Mouse (Mus musculus): ENCODE results near the gene Ube2j2.

The Ube2j2 gene

DNA sequence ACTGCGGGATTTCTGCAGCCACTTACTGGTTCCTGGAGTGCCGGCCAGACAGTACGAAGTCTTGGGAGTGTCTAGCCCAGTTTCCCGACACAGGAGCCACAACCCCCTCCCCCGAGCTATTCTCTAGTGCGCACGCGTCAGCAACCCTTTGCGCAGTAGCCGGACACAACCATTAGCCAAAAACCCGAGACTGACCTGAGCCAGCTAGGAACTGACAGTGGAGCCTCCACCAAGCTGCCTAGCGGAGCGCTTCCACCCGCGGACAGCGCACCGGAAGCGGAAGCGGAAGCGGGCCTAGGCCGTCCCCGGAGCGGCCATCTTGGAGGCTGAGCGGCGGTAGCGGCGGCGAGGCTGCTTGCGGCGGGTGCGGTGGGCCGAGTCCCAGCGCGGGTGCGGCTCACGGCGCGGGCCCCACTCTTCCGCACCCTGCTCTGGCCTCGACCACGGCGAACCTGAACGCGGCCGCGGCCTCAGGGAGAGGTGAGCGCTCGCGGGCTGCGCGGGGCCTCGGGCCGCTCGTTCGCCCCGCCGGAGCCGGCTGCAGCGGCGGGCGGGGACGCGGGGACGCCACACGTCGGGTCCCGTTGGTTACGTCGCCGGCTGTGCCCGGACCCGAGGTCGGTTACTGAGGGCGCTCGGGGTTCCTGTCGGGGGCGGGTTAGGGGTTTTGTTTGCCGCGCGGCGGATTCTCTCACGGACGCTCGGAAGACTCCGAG, at the start of gene Ube2j2:
Gene Ube2j2, plus strand, starts transcription at position 298 of the 716 bp plus-strand sequence.
- DNase-seq (ENCODE audit: low spot score) = peak; percentile 90

DNA sequence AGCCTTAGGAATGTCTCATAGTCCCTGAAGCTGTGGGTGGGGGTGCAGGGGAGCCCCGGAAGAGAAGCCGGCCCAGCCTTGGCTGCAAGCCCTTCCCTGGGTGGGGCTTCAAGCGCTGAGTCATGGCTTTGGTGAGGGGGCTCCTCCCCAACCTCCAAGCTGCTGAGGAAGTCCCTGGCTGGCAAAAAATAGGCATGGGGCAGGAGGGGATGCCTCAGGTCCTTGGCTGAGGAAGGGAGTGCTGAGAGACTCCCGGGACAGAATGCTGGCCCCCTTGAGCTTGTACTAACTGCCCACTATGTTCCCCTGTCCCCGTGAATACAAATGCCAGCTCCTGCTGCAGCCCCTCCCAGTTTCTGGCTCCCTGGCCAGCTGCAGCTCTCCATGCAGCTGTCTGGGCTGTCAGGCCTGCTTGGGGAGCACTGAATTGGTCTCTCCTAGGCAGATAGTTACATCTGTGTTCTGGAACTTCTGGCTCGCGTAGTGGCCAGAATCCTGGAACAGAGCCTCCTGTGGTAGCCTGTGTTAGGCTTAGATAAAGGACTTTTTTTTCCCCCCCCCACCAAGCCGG, 49.2 kb upstream of the Ube2j2 start:
- peak; percentile 60 for DNase-seq (ENCODE audit: low spot score)

DNA sequence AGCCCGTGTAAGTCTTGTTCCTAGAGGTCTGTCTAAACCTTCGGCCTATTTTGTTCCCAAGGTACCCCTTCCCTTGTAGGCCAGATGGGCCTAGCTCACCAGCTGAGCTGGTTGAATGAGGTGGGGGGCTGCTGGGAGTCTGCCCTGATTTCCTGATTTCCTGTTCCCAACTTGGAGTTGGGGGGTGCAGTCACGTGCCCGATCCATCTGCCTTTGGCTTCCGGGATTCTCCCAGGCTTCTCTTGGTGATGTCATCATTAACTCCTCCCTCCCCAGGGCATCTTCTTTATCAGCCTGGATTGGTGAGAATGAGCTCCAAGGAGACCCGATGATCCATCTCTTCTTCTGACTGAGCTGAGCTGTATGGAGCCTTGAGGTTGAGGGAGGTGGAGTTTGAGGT, 48.4 kb upstream of the Ube2j2 start:
- DNase-seq (ENCODE audit: low spot score) = no peak

DNA sequence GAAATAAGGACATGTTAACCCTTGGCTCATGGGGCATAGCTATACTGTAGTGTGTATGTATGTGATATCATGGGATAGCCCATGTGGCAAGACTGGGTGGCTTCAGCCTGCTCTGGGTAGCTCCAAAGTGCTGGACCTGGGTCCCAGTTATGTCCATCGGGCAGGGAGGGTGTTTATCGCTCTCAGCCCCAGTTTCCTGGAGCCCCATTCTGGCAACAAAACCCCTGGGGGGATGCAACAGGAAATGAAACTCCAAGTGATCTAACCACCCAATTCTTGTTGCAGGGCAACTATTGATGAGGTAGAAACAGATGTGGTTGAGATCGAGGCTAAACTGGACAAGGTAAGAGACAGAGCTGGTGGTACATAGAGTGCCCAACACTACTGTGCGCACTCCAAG, 47.8 kb upstream of the Ube2j2 start:
- no peak for DNase-seq (ENCODE audit: low spot score)

DNA sequence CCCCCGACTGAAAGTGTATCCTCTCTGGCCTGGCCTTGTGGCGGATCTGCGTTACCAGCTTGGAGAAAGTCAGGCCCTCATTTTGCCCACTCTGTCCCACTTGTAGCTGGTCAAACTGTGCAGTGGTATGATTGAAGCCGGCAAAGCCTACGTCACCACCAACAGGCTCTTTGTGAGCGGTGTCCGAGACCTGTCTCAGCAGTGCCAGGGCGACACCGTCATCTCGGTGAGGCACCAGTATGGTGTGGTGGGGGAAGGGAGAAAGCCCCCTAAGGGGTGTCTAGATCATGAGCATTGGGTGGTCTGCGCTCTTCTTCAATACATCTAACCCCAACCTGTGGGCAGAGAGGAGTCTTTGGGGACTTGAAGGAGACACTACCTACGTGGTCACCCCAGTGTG, 47.2 kb upstream of the Ube2j2 start:
- no peak for DNase-seq (ENCODE audit: low spot score)

DNA sequence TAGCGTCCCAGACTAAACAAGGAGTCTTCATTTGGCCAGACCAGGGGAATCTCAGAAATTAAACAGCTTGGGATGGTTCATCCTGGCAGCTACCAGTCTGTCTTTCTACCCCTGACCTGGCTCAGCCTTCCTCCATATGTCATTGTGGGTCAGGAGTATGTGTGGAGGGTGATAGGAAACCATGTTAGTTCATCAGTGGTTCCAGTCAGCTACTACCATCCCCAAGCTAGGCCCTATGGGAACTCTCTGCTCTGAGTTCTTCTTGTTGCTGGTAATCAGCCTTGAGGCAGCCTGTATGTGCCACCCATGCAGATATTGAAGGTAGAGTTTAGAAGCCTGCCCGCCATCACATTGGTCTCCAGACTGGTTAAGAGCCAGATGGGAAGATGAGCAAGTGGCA, 45.3 kb upstream of the Ube2j2 start:
- DNase-seq (ENCODE audit: low spot score) = no peak

DNA sequence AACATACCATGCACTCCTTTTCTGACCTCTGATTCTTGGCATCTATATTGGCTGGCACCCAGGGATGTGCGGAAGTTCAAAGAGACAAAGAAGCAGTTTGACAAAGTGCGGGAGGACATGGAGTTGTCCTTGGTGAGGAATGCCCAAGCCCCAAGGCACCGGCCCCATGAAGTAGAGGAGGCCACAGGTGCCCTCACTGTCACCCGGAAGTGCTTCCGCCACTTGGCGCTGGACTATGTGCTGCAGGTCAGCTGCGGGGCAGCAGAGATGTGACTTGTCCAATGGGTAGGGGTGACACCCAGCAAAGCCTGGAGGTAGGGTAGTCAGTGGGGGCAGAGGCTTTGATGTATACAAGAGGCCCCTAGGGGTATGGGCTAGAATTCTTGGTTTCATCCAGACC, 44.3 kb upstream of the Ube2j2 start:
- no peak for DNase-seq (ENCODE audit: low spot score)

DNA sequence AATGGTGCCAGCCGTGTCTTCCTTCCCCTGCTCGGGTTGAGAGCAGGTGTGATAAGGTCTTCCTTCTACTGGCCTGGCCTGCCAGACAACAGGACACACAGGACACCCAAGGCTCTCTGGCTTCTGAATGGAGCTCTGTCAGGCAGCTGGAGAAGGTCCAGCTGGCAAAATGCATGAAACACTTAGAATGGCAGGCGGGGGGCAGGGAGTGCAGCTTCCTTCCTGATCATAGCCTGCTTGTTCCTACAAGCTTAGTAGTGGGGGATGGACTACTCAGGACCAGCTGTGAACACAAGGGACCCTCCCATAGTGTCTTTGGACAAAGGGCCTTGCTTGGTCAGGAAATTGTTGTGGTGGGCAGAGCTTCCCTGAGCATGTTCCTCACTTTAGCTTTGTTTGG, 42.4 kb upstream of the Ube2j2 start:
- no peak for DNase-seq (ENCODE audit: low spot score)

DNA sequence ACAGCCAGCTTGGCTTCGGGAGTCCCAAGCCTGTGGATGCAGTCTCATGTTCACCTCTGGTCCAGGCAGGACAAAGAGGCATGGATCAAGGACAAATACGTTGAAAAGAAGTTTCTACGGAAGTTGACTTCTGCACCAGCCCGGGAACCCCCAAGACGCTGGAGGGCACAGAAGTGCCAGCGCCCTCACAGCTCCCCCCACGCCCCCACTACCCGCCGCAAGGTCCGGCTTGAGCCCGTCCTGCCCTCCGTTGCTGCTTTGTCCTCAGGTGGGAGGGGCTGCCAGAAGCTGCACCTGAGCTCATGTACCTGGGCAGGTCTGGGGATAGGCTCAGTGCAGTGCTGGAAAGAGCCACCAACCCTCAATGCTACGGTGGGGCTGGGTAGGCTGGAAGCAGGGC, 40.4 kb upstream of the Ube2j2 start:
- DNase-seq (ENCODE audit: low spot score) = no peak

DNA sequence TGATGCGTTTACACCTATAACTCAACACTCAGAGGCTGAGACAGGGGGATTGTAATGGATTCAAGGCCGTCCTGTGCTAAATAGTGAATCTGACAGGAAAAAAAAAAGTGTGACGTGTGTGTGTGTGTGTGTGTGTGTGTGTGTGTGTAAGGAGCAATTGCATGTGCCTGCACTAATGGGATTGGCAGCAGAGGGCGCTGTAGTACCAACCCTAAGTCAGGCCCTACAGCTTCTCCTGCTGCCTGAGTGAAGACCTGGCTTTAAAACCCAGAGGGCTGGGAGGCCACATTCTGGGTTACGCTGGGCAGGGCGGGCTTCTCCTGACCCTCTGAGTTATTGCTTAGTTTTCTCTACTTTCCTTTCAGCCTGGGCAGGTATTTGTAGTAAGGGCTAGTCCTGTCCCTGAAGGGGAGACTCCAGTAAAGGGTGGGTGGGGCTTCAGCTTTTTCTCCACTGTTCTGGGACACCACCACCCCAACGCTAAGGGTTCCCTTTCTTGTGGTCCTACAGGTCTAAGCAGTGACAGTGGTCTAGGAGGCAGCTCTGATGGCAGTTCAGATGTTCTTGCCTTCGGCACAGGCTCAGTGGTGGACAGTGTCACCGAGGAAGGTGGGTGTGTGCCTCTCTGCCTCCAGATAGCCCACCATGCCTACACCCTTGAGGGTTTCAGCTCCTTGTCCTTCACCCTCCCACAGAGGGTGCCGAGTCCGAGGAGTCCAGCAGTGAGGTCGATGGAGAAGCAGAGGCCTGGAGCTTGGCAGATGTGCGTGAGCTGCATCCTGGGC, 39.1 kb upstream of the Ube2j2 start:
- DNase-seq (ENCODE audit: low spot score) = peak; percentile 1

DNA sequence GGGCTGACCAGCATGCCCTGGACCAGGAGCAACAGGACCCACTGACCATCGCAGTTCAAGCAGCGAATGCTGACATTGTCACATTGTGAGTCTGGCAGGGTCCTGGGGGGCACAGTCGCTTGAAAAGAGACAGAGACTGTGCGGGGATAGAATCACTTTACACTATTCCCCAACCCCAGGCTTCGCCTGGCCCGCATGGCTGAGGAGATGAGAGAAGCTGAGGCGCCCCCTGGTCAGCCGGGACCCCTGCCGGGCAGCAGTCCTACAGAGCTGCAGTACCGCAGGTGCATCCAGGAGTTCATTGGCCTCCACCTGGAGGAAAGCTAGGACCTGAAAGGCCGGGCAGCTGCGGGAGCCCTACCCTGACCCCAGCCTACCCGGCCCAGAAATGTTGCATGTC, 38.0 kb upstream of the Ube2j2 start:
- DNase-seq (ENCODE audit: low spot score) = no peak

DNA sequence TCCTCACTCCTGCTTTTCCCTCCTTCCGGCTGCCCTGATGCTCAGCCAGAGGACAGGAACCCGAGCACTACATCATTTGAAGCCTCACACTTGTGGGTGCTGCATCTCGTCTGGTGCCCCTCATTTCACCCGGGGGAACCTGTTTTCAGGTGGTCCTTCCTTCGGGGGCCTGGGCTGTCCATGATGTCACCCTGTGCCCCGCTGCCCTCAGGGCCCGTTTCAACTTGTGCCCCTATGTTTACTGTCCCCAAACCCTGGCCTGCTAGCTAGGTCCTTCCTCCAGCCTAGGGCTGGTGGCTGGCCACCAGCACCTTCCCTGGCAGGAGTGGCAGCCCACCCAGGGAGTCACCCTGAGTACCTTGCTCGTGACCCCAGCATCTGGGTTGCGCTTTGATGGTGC, 37.5 kb upstream of the Ube2j2 start:
- no peak for DNase-seq (ENCODE audit: low spot score)

DNA sequence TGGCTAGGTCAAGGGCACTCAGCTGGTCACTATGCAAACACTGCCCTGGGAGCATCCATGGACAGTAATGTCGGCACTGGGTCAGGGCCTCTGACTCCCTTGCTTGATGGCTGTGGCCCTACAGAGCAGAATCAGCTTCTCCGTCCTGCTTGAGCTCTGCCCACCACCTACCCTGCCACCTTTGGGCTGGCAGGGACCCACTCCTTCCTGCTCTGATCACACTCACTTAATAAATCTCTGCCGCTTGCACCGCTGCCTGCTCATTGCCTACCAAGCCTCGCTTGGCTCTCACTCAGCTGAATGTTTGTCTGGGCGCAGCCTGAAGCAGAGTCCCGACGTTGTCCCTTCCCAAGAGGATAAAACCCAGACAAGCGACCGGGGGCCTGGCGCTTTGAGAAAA, 36.6 kb upstream of the Ube2j2 start:
- no peak for DNase-seq (ENCODE audit: low spot score)

DNA sequence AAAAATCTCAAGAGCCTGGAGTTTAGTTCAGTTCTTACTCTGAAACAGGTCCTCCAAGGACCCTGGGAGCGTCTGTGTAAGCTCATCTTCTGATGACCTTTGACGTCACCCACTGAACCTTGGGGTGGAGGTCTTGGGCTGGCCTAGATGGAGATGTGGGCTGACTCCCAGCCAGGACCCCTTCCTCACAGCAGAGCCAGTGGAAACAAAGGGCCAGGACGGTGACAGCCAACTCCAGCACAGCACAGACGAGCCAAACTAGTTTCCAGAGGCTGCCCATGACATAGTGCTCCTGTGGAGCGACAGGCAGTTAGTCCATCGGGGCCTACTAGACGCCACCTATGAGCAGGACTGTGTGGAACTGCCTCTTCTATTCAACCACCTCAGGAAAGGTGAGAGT, 35.4 kb upstream of the Ube2j2 start:
- no peak for DNase-seq (ENCODE audit: low spot score)

DNA sequence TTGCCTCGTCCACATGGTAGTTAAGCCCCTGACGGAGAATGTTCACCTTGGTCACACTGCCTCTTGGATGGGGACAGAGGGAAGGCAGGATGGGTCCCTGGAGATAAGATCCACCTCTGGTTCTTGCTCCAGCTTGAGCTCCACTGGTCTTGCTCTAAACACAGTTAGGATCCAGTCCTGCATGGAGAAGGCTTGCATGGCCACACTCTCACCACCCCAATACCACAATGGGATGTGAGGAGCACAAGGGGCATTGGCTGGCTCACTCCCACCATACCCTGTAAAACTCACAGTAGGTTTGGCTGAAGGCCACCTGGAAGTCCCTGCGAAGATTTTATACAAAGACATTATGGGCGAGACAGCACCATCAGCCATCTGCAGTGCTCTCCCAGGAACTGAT, 34.9 kb upstream of the Ube2j2 start:
- no peak for DNase-seq (ENCODE audit: low spot score)

DNA sequence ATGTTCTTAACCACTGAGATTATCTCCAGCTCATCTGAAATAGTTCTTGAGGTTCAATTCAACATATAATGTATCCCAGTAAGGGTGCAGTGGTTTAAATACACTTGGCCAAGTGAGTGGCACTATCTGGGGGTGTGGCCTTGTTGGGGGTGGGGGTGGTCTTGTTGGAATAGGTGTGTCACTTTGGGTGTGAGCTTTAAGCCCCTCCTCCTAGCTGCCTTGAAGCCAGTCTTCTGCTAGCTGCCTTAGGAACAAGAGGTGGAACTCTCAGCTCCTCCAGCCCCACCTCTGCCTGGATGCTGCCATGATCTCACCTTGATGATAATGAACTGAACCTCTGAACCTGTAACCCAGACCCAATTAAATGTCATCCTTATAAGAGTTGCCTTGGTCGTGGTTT, 11.6 kb upstream of the Ube2j2 start:
- no peak for DNase-seq (ENCODE audit: low spot score)

DNA sequence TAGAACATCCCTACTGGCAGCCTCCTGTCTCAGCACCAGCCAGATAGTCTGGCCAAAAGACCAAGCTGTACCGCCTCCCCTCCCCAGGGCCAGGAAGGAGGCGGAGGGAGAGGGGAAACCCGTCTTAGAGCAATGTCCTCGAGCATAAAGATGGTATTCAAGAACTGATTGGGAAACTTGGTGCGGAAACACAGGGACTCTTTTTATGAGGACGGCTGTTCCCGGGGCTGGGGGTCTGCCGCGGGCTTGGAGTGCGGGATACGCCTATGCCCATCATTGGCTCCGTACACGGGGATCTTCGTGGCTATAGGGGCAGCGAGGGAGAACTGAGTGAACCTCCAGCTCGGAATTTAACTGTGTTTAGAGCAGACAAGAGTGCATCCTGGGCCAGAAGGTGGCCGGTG, 580 bp upstream of the Ube2j2 start:
- no peak for DNase-seq (ENCODE audit: low spot score)

DNA sequence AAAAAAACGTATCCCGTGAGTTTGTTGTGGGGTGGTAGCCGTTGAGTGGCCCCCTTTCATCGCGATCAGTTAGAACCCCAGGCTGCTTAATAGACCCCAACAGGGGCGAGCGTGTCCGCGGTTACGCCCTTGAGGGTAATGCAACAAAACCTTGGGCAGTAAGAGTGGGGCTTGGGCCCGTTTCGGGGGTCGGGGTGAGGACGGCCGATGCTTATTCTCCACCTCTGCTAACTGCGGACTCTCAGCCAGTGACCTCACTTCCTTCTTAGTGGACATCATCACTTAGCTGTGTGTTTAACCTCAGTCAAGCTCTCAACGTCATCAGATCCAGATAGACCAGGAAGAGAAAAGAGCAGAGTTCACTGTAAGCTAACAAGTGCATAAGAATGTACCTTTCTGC, 640 bp downstream of the Ube2j2 start:
- DNase-seq (ENCODE audit: low spot score) = no peak

DNA sequence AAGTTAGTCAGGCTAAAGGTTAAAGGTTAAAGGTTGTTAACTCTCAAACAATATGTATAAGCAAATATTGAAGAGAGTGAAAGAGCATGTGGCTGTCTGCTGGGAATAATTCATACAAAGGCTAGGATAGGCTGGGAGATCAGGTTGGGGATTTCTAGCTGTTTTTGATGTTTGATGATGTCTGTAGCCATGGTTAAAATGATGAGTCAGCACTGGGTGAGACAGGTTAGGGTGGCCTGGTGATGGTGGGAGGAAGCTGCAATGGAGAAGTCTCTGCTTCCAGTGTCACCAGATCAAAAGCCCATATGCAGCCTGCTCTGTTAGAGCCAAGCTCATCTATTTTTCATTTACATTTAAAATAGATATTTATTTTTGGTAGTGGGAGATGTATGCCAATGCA, 3.5 kb downstream of the Ube2j2 start:
- DNase-seq (ENCODE audit: low spot score) = no peak

DNA sequence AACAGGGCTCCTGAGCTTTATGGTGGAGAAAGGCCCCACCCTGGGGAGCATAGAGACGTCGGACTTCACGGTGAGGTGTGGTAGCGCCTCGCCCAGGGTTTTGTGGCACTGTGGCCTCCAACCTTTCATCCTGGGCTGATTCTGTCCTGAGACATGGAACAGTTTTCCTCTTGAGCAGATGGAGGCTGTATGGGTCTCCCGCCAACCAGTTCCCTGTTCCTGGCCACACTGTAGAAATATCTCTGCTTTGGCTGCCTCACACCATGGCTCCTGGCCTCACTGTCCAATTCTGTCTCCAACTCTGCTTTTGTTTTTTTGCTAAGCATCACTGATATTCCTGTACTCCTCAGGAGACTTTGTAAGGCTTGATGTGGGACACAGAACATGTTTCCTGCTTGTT, 11.9 kb downstream of the Ube2j2 start:
- DNase-seq (ENCODE audit: low spot score) = no peak

DNA sequence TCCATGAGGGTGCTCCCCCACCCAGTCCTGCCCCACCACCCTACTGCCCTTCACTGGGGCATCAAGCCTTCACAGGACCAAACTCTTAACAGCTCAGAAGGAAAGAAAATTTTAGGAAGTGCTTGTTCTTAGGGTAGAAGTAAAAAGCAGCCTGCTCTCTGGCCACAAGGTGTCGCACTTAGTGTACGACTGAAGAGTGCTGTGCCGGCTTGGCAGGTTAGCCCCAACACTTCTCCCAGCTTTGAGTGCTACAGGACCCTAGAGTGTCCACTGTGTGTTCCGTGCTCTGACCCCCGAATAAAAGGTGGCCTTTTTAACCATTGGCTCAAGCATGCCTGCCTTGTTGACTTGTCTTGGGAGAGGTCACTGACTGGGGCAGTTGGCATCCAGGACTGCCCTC, 15.6 kb downstream of the Ube2j2 start:
- DNase-seq (ENCODE audit: low spot score) = peak; percentile 33

DNA sequence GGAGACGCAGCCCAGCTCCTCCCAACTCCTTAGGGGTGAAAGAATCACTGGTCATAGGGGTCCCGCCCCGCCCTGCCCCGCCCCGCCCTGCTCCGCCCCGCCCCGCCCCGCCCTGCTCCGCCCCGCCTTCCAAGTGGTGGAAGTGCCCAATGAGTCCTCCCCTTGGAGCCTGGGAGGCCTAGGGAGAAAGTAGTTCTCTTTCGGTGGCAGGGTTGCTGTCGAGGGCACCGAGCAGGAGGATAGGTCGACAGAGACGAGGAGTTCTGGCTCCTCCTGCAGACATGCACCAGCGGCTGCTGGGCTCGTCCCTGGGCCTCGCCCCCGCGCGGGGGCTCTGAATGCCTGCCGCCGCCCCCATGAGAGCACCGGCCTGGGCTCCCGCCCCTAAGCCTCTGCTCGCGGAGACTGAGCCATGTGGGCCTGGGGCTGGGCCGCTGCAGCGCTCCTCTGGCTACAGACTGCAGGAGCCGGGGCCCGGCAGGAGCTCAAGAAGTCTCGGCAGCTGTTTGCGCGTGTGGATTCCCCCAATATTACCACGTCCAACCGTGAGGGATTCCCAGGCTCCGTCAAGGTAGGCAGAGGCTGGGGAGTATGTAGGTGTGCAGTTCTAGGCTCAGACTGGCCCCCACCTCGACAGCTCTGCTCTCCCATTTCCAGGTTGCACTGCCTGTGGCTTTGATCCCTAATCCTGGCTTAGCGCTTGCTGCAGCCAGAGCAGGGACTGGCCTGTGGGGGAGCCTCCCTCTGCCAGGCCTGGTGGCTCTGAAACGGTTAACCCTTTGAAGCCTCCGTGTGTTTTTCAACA, 18.7 kb downstream of the Ube2j2 start, which contains the start of gene C1qtnf12:
Gene C1qtnf12, plus strand, starts transcription at position 152 of the 805 bp plus-strand sequence.
- DNase-seq (ENCODE audit: low spot score) = no peak

DNA sequence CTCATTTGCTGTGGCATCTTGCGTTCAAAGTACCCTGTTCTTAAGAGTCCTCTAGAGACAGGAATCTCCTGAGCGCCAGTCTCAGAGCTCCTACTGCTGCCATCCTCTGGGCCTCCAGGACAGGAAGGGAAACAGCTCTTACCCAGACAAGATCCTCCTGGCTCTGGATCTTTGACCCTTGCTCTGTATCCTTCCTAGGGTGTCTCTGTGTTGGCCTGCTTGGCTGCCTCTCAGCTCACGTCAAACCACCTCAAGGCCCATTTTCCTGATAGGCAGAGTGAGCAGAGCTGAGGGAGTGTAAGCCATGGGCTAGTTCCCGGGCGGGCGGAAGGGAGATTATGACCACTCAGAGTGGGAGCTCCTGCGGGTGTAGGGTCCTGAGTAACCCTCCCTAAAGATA, 19.5 kb downstream of the Ube2j2 start:
- DNase-seq (ENCODE audit: low spot score) = no peak

All from spleen, adult 12 weeks (tissue).